Mouse (Mus musculus): ENCODE data around the gene Gm10309. TPM values are rescaled to one million over a fixed set of nuclear protein-coding genes. Genes with fewer than 3 reads are reported as not detected.

Gene Gm10309
- polyA plus RNA-seq, 2 experiments, result 0.03 to 0.47 TPM

DNA sequence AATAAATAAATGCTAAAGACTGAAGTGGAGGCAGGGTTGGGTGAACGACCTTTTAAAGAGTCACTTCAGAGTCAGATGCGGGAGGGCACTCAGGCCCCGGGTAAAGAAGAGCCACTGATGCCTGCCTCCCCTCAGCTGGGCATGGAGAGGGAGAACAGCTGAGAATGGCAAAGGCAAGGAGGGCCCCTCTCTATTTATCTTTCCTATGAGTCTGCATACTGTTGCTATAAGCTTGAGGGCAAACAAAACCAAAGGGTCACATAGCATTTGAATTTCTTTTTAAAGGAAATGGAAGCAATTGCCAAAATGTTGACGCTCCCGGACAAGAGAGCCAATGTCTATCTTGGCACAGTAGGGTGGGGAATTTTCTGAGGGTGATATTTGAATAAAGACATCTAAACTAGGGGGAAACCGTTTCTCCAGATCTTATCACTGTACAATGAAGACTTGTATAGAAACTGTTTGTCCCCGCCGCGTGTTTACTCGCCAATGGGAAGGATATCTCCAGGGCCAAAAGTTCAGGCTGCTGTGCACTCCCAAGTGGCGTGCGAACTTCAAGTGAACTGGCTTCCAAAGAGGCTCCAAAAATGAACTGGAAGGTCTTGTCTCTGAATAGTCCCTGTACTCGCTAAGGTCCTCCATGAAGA is 10.1 kb upstream of the Gm10309 start:
- Histone ChIP-seq H3K27ac (replicated peaks; ENCODE audit: low read depth, low read length) (no peak overlapping the region), H3K4me1 (ENCODE audit: control insufficient read depth, insufficient read depth, low read length) (0 out of 2 replicates have a peak, but pooled peaks cover 4% of the 10 kb centered on the region), H3K27me3 (ENCODE audit: control insufficient read depth, insufficient read depth, low read length) (no peaks in the 10 kb centered on the region), H3K9me3 (ENCODE audit: control insufficient read depth, low read length) (no peaks in the 10 kb centered on the region), H3K9ac (ENCODE audit: low read depth, low read length, severe bottlenecking) (no peak overlapping the region), H3K4me2 (replicated peaks; ENCODE audit: low read depth, low read length, severe bottlenecking) (no peak overlapping the region), H3K4me3 (replicated peaks; ENCODE audit: low read length) (no peak overlapping the region), H3K36me3 (ENCODE audit: control insufficient read depth, insufficient read depth, low read length) (no peaks in the 10 kb centered on the region)
- 88% methylated on average over 13 of the region's 13 CpGs for WGBS
- DNase-seq (ENCODE audit: low spot score), result no peak
- no peak for ATAC-seq (ENCODE audit: low FRiP score, low read depth)
- TF ChIP-seq POLR2A (IDR thresholded peaks at IDR 0.05; ENCODE audit: borderline replicate concordance, extremely low read depth, insufficient read depth, insufficient read length), result no peak

DNA sequence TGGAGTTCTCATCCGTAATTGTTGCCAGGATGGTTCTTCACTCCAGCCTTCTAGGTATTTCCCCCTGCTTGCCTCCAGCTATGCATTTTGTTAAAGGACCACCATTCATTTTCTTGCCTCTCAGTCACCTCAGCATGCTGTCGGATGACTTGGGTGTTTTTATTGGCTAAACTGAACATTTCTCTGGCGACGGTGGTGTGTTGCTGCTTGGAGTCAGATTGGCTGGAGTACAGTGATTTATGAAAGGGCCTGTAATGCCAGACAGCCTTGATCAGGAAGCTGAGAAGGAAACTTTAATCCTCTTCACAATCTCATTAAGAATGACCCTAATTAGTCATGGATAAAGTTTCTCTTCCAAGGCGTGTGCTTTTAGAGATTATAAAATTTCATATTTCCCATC is 4.8 kb upstream of the Gm10309 start:
- 28% methylated on average over 5 of the region's 5 CpGs for WGBS
- Histone ChIP-seq H3K36me3 (ENCODE audit: control insufficient read depth, insufficient read depth, low read length) (no peaks in the 10 kb centered on the region), H3K4me3 (replicated peaks; ENCODE audit: low read length) (no peak overlapping the region), H3K9me3 (ENCODE audit: control insufficient read depth, low read length) (no peaks in the 10 kb centered on the region), H3K4me1 (ENCODE audit: control insufficient read depth, insufficient read depth, low read length) (peaks cover 20% of the 10 kb centered on the region), H3K4me2 (replicated peaks; ENCODE audit: low read depth, low read length, severe bottlenecking) (no peak overlapping the region), H3K9ac (ENCODE audit: low read depth, low read length, severe bottlenecking) (no peak overlapping the region), H3K27ac (replicated peaks; ENCODE audit: low read depth, low read length) (0 out of 2 replicates have a peak overlapping the region, but pooled peaks have one; percentile 15), H3K27me3 (ENCODE audit: control insufficient read depth, insufficient read depth, low read length) (no peaks in the 10 kb centered on the region)
- ATAC-seq (ENCODE audit: low FRiP score, low read depth) (no peak), DNase-seq (ENCODE audit: low spot score) (peak; percentile 29)
- TF ChIP-seq POLR2A (IDR thresholded peaks at IDR 0.05; ENCODE audit: borderline replicate concordance, extremely low read depth, insufficient read depth, insufficient read length), result no peak

GRCm38 (mm10) chr17:86508212-86508490 is 3.1 kb upstream of the Gm10309 start:
- TF ChIP-seq POLR2A (IDR thresholded peaks at IDR 0.05; ENCODE audit: borderline replicate concordance, extremely low read depth, insufficient read depth, insufficient read length), result no peak
- Histone ChIP-seq H3K4me3 (replicated peaks; ENCODE audit: low read length) (no peak overlapping the region), H3K36me3 (ENCODE audit: control insufficient read depth, insufficient read depth, low read length) (no peaks in the 10 kb centered on the region), H3K9ac (ENCODE audit: low read depth, low read length, severe bottlenecking) (no peak overlapping the region), H3K27ac (replicated peaks; ENCODE audit: low read depth, low read length) (no peak overlapping the region), H3K9me3 (ENCODE audit: control insufficient read depth, low read length) (no peaks in the 10 kb centered on the region), H3K4me2 (replicated peaks; ENCODE audit: low read depth, low read length, severe bottlenecking) (no peak overlapping the region), H3K4me1 (ENCODE audit: control insufficient read depth, insufficient read depth, low read length) (peaks cover 17% of the 10 kb centered on the region), H3K27me3 (ENCODE audit: control insufficient read depth, insufficient read depth, low read length) (no peaks in the 10 kb centered on the region)
- DNase-seq (ENCODE audit: low spot score) (no peak), ATAC-seq (ENCODE audit: low FRiP score, low read depth) (no peak)
- 82% methylated on average over 3 of the region's 3 CpGs for WGBS

DNA sequence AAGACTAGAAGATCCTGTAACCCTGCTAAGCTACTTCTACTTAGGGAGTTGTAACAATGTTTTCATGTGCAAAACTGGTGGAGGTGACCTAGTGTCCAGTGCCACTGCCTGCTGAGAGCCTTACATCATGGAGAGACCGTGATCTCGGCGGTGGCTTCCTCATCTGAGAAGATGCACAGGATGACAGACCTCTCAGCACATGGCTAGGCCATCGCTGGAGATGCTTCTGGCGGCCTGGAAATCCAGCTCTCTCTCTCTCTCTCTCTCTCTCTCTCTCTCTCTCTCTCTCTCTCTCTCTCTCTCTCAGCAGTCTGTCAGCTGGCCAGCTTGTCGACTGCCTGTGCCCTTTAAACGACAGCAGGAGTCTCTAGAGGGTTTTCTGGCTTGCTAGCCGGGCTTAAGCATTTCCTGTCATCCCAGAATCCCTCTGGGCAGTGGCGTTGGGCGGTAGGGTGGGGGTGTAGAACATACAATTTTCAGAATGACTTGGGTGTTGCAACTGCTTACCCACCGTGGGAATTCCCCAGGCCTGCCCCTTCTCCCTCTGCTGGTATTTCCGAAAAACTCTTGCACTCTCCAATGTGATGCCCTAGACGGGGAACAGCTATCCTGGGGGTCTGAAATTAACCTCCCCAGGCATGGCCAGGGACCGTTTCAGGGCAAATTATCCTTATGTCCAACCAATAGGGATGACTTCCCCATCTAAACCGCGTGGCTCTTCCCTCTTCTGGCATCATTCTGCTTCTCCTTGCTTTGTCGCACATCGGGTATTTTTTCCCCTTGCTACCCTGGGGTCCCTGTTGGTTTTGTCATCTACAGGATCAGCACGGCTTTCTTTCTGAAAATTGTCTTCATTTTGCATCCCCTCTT is 2.5 kb upstream of the Gm10309 start:
- H3K27ac ChIP-seq (replicated peaks; ENCODE audit: low read depth, low read length), result no peak overlapping the region
- no peaks in the 10 kb centered on the region for H3K9me3 ChIP-seq (ENCODE audit: control insufficient read depth, low read length)
- no peak overlapping the region for H3K4me2 ChIP-seq (replicated peaks; ENCODE audit: low read depth, low read length, severe bottlenecking)
- no peak overlapping the region for H3K9ac ChIP-seq (ENCODE audit: low read depth, low read length, severe bottlenecking)
- no peak for TF ChIP-seq POLR2A (IDR thresholded peaks at IDR 0.05; ENCODE audit: borderline replicate concordance, extremely low read depth, insufficient read depth, insufficient read length)
- H3K4me3 ChIP-seq (replicated peaks; ENCODE audit: low read length), result no peak overlapping the region
- H3K4me1 ChIP-seq (ENCODE audit: control insufficient read depth, insufficient read depth, low read length), result peaks cover 17% of the 10 kb centered on the region
- no peaks in the 10 kb centered on the region for H3K27me3 ChIP-seq (ENCODE audit: control insufficient read depth, insufficient read depth, low read length)
- no peak for ATAC-seq (ENCODE audit: low FRiP score, low read depth)
- DNase-seq (ENCODE audit: low spot score), result no peak
- WGBS, result 61% methylated on average over 19 of the region's 19 CpGs
- H3K36me3 ChIP-seq (ENCODE audit: control insufficient read depth, insufficient read depth, low read length), result no peaks in the 10 kb centered on the region

DNA sequence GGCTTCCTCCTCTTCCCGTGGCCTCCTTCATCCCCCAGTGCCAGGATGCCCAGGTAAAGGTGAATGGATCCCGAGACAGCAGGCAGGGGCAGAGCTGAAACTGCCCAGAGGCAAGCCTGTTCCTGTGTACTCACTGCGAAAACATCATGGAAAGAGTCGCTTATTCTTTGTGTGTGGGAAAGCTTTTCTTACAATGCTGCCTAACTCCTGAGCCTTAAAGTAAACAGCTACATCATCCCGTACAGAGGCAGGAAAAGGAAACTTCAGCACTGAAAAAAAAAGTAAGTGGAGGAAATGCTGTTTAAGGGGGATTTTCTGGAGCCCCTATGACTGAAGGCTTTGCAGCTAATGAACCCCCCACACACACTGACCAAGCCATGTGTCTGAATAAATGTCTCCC is 1.8 kb upstream of the Gm10309 start:
- Histone ChIP-seq H3K4me2 (replicated peaks; ENCODE audit: low read depth, low read length, severe bottlenecking) (no peak overlapping the region), H3K9ac (ENCODE audit: low read depth, low read length, severe bottlenecking) (no peak overlapping the region), H3K4me3 (replicated peaks; ENCODE audit: low read length) (no peak overlapping the region), H3K4me1 (ENCODE audit: control insufficient read depth, insufficient read depth, low read length) (peaks cover 17% of the 10 kb centered on the region), H3K36me3 (ENCODE audit: control insufficient read depth, insufficient read depth, low read length) (no peaks in the 10 kb centered on the region), H3K27ac (replicated peaks; ENCODE audit: low read depth, low read length) (peak overlapping the region; percentile 43; the same call in 1 of the 2 replicates), H3K9me3 (ENCODE audit: control insufficient read depth, low read length) (no peaks in the 10 kb centered on the region), H3K27me3 (ENCODE audit: control insufficient read depth, insufficient read depth, low read length) (no peaks in the 10 kb centered on the region)
- ATAC-seq (ENCODE audit: low FRiP score, low read depth) (no peak), DNase-seq (ENCODE audit: low spot score) (no peak)
- TF ChIP-seq POLR2A (IDR thresholded peaks at IDR 0.05; ENCODE audit: borderline replicate concordance, extremely low read depth, insufficient read depth, insufficient read length), result no peak
- 69% methylated on average over 5 of the region's 5 CpGs for WGBS
